ENCODE assay signal across 13 mouse cellular contexts in the genomic region with DNA sequence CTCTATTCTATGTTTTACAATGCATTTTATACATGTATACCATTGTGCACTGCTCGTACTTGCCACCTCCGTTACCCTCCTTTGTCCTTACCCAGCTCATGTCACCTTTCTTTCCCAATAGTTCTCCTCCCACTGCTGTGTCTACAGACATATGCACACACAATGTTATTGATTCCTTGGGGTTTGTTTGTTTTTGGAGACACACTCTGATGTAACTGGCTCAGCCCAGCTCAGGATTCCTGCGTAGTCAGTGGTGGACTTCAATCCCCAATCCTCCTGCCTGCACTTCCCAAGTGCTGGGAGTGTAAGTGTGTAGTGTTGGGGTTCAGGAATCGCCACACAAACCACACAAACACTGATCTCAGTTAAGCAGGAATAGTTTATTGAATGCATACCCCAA. TPM values are rescaled to one million over a fixed set of nuclear protein-coding genes. Genes with fewer than 3 reads are reported as not detected.
"Had no signal": no experiment of that assay in that cellular context is flagged by ENCODE, and none has a peak within 500 bp of the region (broad histone marks: within the 10 kb centered on the region; RNA-seq: fewer than 3 reads in every experiment).

No protein-coding gene starts in this region.

- H3K9me3 ChIP-seq: limb, embryonic 13.5 days; midbrain, embryonic 10.5 days; stomach, embryonic 15.5 days had no signal

- H3K4me2 ChIP-seq: limb, embryonic 13.5 days; stomach, embryonic 15.5 days had no signal

- H3K27ac ChIP-seq: kidney, postnatal 0 days; limb, embryonic 13.5 days; midbrain, embryonic 10.5 days; stomach, embryonic 15.5 days had no signal

- H3K27me3 ChIP-seq: limb, embryonic 13.5 days; stomach, embryonic 15.5 days had no signal

- DNase-seq: kidney, adult 11 months; kidney, adult 9 months; kidney, postnatal 36 days; lung, adult 2 months; lung, postnatal 36 days; right cerebral cortex, postnatal 14 days; thymus, postnatal 36 days had no signal

- H3K4me1 ChIP-seq: limb, embryonic 13.5 days; midbrain, embryonic 10.5 days; stomach, embryonic 15.5 days had no signal

- H3K4me3 ChIP-seq: limb, embryonic 13.5 days; midbrain, embryonic 10.5 days; stomach, embryonic 15.5 days had no signal

- H3K9ac ChIP-seq: limb, embryonic 13.5 days; stomach, embryonic 15.5 days had no signal

- ATAC-seq: lung, postnatal 0 days; midbrain, embryonic 16.5 days had no signal

RNA-seq across cellular contexts. Expression of a gene that starts 20.5 kb away (rescaled TPM):
- polyA plus RNA-seq: midbrain, embryonic 10.5 days had no signal
